In genomic region chr6:83879815-83880214, GRCm38 (mm10) we compare ENCODE assay signal across 7 mouse cellular contexts. TPM values are rescaled to one million over a fixed set of nuclear protein-coding genes. Genes with fewer than 3 reads are reported as not detected.
DNase-seq lines count a peak whose midpoint lies in the region; ATAC-seq and TF ChIP-seq lines count a peak whose summit lies in the region.

No protein-coding gene starts in this region.

- peak; percentile 34 for DNase-seq in ovary, postnatal 14 days (ENCODE audit: low spot score)
- no peak for DNase-seq in ovary, postnatal 36 days (ENCODE audit: low spot score)
- DNase-seq in R1 (ENCODE audit: low read depth, low spot score), result peak; percentile 77
- peak; percentile 65 for DNase-seq in embryo, embryonic 10 days (ENCODE audit: low spot score)
- peak; percentile 62 to 84 for DNase-seq in heart, postnatal 10 days
- DNase-seq in limb, embryonic 14.5 days (ENCODE audit: low spot score), result peak; percentile 79

- no peaks in the 10 kb centered on the region for H3K4me1 ChIP-seq in limb, embryonic 14.5 days (ENCODE audit: control insufficient read depth, insufficient read depth, low read length)
- no peaks in the 10 kb centered on the region for H3K4me1 ChIP-seq in neural tube, embryonic 12.5 days

- intact Hi-C loops in heart, postnatal 10 days (cut with DNase I), result loop anchor here (1.0 kb wide), 2 partner anchors 34 to 181 kb away; no protein-coding TSS in a partner anchor

- no peaks in the 10 kb centered on the region for H3K27me3 ChIP-seq in limb, embryonic 14.5 days (ENCODE audit: control insufficient read depth, insufficient read depth, low read length)
- no peaks in the 10 kb centered on the region for H3K27me3 ChIP-seq in neural tube, embryonic 12.5 days (replicated peaks)

- H3K4me3 ChIP-seq in limb, embryonic 14.5 days (replicated peaks; ENCODE audit: low read length), result no peak overlapping the region
- no peak overlapping the region for H3K4me3 ChIP-seq in neural tube, embryonic 12.5 days

- no peaks in the 10 kb centered on the region for H3K9me3 ChIP-seq in limb, embryonic 14.5 days (ENCODE audit: control insufficient read depth, low read length)
- no peaks in the 10 kb centered on the region for H3K9me3 ChIP-seq in neural tube, embryonic 12.5 days

- no peaks in the 10 kb centered on the region for H3K36me3 ChIP-seq in limb, embryonic 14.5 days (ENCODE audit: control insufficient read depth, insufficient read depth, low read length)
- H3K36me3 ChIP-seq in neural tube, embryonic 12.5 days, result no peaks in the 10 kb centered on the region

- 3% methylated on average over 4 of the region's 4 CpGs for WGBS in limb, embryonic 14.5 days
- 3% methylated on average over 4 of the region's 4 CpGs for WGBS in neural tube, embryonic 12.5 days

- H3K4me2 ChIP-seq in limb, embryonic 14.5 days (replicated peaks; ENCODE audit: low read depth, low read length, severe bottlenecking), result no peak overlapping the region
- peak overlapping the region; percentile 12; the same call in 1 of the 2 replicates for H3K4me2 ChIP-seq in neural tube, embryonic 12.5 days (replicated peaks)

- H3K27ac ChIP-seq in limb, embryonic 14.5 days (replicated peaks; ENCODE audit: low read depth, low read length), result no peak overlapping the region
- H3K27ac ChIP-seq in neural tube, embryonic 12.5 days, result no peak overlapping the region

- no peak for TF ChIP-seq POLR2A in limb, embryonic 14.5 days (IDR thresholded peaks at IDR 0.05; ENCODE audit: borderline replicate concordance, extremely low read depth, insufficient read depth, insufficient read length)

- H3K9ac ChIP-seq in limb, embryonic 14.5 days (ENCODE audit: low read depth, low read length, severe bottlenecking), result no peak overlapping the region
- H3K9ac ChIP-seq in neural tube, embryonic 12.5 days, result no peak overlapping the region

- no peak for ATAC-seq in limb, embryonic 14.5 days (ENCODE audit: low FRiP score, low read depth)
- no peak for ATAC-seq in neural tube, embryonic 12.5 days (ENCODE audit: low FRiP score, low read depth)

RNA-seq across cellular contexts. Expression of gene Zfp638, which starts 12.9 kb away (rescaled TPM):
- total RNA-seq in heart, postnatal 10 days (2021), result 10 to 100 TPM; 66.0 to 73.7 TPM
- 42.2 and 55.4 TPM in 2 replicates for polyA plus RNA-seq in limb, embryonic 14.5 days (2012; rRNA removed)
- 61.8 and 71.5 TPM in 2 replicates for polyA plus RNA-seq in limb, embryonic 14.5 days (2014; fragmentation: Nextera tagmentation; extraction: Ambion mirVana)
- 86.4 and 92.4 TPM in 2 replicates for polyA plus RNA-seq in neural tube, embryonic 12.5 days (2016; fragmentation: Nextera tagmentation; extraction: Ambion mirVana)

RNA-seq across cellular contexts. Expression of gene Paip2b, which starts 48.3 kb away (rescaled TPM):
- 10 to 100 TPM; 19.4 to 20.2 TPM for total RNA-seq in heart, postnatal 10 days (2021)
- polyA plus RNA-seq in limb, embryonic 14.5 days (2012; rRNA removed), result 33.5 and 36.3 TPM in 2 replicates
- 18.2 and 19.0 TPM in 2 replicates for polyA plus RNA-seq in limb, embryonic 14.5 days (2014; fragmentation: Nextera tagmentation; extraction: Ambion mirVana)
- 19.1 and 22.4 TPM in 2 replicates for polyA plus RNA-seq in neural tube, embryonic 12.5 days (2016; fragmentation: Nextera tagmentation; extraction: Ambion mirVana)
